Mouse (Mus musculus) 416B (cell line): Measurements from ENCODE around the gene Tubg2.

Experiments used
- DNase-seq: peaks from one replicate; pipeline ENCODE4 v3.0.0; 2011; ENCODE audit warnings: low read depth

Tubg2 gene

GRCm38 (mm10) chr11:101178061-101179058 lies 22.7 kb downstream of the Tubg2 start:
- DNase-seq, result no peak

- DNase-seq, result no peak
Measured at GRCm38 (mm10) chr11:101179306-101179705, 23.6 kb downstream of the Tubg2 start.

- DNase-seq, result no peak
Measured at GRCm38 (mm10) chr11:101180261-101180660, 24.6 kb downstream of the Tubg2 start.

- DNase-seq, result peak; percentile 71
Measured at GRCm38 (mm10) chr11:101180846-101181740, 25.4 kb downstream of the Tubg2 start.

GRCm38 (mm10) chr11:101181961-101182360 lies 26.3 kb downstream of the Tubg2 start:
- DNase-seq, result no peak

GRCm38 (mm10) chr11:101182771-101183517 lies 27.2 kb downstream of the Tubg2 start:
- DNase-seq, result no peak

GRCm38 (mm10) chr11:101184984-101185383 lies 29.3 kb downstream of the Tubg2 start:
- DNase-seq, result no peak

- DNase-seq, result no peak
Measured at GRCm38 (mm10) chr11:101185441-101185840, 29.7 kb downstream of the Tubg2 start.

- no peak for DNase-seq
Measured at GRCm38 (mm10) chr11:101186526-101187247, 31.0 kb downstream of the Tubg2 start.

- no peak for DNase-seq
Measured at GRCm38 (mm10) chr11:101187541-101187940, 31.8 kb downstream of the Tubg2 start.

- no peak for DNase-seq
Measured at GRCm38 (mm10) chr11:101188166-101188805, 32.6 kb downstream of the Tubg2 start.

- DNase-seq, result peak; percentile 49
Measured at GRCm38 (mm10) chr11:101189495-101190180, 33.9 kb downstream of the Tubg2 start.

- no peak for DNase-seq
Measured at GRCm38 (mm10) chr11:101190181-101190912, 34.6 kb downstream of the Tubg2 start.

- DNase-seq, result no peak
Measured at GRCm38 (mm10) chr11:101190913-101191907, 35.5 kb downstream of the Tubg2 start.

- DNase-seq, result no peak
Measured at GRCm38 (mm10) chr11:101191919-101192470, 36.3 kb downstream of the Tubg2 start.

GRCm38 (mm10) chr11:101192646-101193045 lies 36.9 kb downstream of the Tubg2 start:
- no peak for DNase-seq

- DNase-seq, result no peak
Measured at GRCm38 (mm10) chr11:101193076-101193475, 37.4 kb downstream of the Tubg2 start.

GRCm38 (mm10) chr11:101194137-101194536 lies 38.4 kb downstream of the Tubg2 start:
- DNase-seq, result no peak
